21 mouse cellular contexts compared by ENCODE assay signal in genomic region chr8:10061001-10061400, GRCm38 (mm10). TPM values are rescaled to one million over a fixed set of nuclear protein-coding genes. Genes with fewer than 3 reads are reported as not detected.
DNase-seq lines count a peak whose midpoint lies in the region; ATAC-seq and TF ChIP-seq lines count a peak whose summit lies in the region.
"Had no signal": no experiment of that assay in that cellular context is flagged by ENCODE, and none has a peak within 500 bp of the region (broad histone marks: within the 10 kb centered on the region; RNA-seq: fewer than 3 reads in every experiment).

No protein-coding gene starts in this region.

- no peaks in the 10 kb centered on the region for H3K36me3 ChIP-seq in hindbrain, embryonic 10.5 days
- H3K36me3 ChIP-seq in hindbrain, embryonic 16.5 days (ENCODE audit: control insufficient read depth, insufficient read depth, low read length), result no peaks in the 10 kb centered on the region
- H3K36me3 ChIP-seq in neural tube, embryonic 15.5 days, result no peaks in the 10 kb centered on the region
- no peaks in the 10 kb centered on the region for H3K36me3 ChIP-seq in stomach, embryonic 14.5 days (ENCODE audit: control insufficient read depth, insufficient read depth, low read length)
- no peaks in the 10 kb centered on the region for H3K36me3 ChIP-seq in forebrain, embryonic 11.5 days (ENCODE audit: control insufficient read depth, insufficient read depth, low read length)
- H3K36me3 ChIP-seq: heart, embryonic 10.5 days; liver, embryonic 13.5 days; midbrain, embryonic 13.5 days had no signal

- no peak overlapping the region for H3K27ac ChIP-seq in hindbrain, embryonic 10.5 days
- no peak overlapping the region for H3K27ac ChIP-seq in hindbrain, embryonic 16.5 days (ENCODE audit: low read depth, low read length)
- no peak overlapping the region for H3K27ac ChIP-seq in neural tube, embryonic 15.5 days (replicated peaks)
- no peak overlapping the region for H3K27ac ChIP-seq in stomach, embryonic 14.5 days (ENCODE audit: low read length)
- H3K27ac ChIP-seq in layer of hippocampus, adult 2 months, result no peak overlapping the region
- H3K27ac ChIP-seq in forebrain, embryonic 11.5 days (ENCODE audit: low read depth, low read length), result no peak overlapping the region
- H3K27ac ChIP-seq: heart, embryonic 10.5 days; liver, embryonic 13.5 days; midbrain, embryonic 13.5 days had no signal

- H3K4me3 ChIP-seq in hindbrain, embryonic 10.5 days, result no peak overlapping the region
- no peak overlapping the region for H3K4me3 ChIP-seq in hindbrain, embryonic 16.5 days (ENCODE audit: low read length)
- no peak overlapping the region for H3K4me3 ChIP-seq in neural tube, embryonic 15.5 days (replicated peaks)
- H3K4me3 ChIP-seq in stomach, embryonic 14.5 days (ENCODE audit: low read depth, low read length), result no peak overlapping the region
- H3K4me3 ChIP-seq in layer of hippocampus, adult 2 months, result no peak overlapping the region
- H3K4me3 ChIP-seq in forebrain, embryonic 11.5 days (ENCODE audit: low read depth, low read length), result no peak overlapping the region
- H3K4me3 ChIP-seq: heart, embryonic 10.5 days; liver, embryonic 13.5 days; midbrain, embryonic 13.5 days had no signal

- H3K9ac ChIP-seq in hindbrain, embryonic 16.5 days (ENCODE audit: low read depth, low read length), result no peak overlapping the region
- H3K9ac ChIP-seq in neural tube, embryonic 15.5 days (replicated peaks), result no peak overlapping the region
- no peak overlapping the region for H3K9ac ChIP-seq in stomach, embryonic 14.5 days (replicated peaks; ENCODE audit: low read depth, low read length)
- no peak overlapping the region for H3K9ac ChIP-seq in forebrain, embryonic 11.5 days (ENCODE audit: low read length)
- H3K9ac ChIP-seq: liver, embryonic 13.5 days; midbrain, embryonic 13.5 days had no signal

- no peaks in the 10 kb centered on the region for H3K27me3 ChIP-seq in hindbrain, embryonic 10.5 days (ENCODE audit: insufficient read depth, poor library complexity, severe bottlenecking)
- H3K27me3 ChIP-seq in hindbrain, embryonic 16.5 days (replicated peaks; ENCODE audit: control insufficient read depth, insufficient read depth, low read length), result no peaks in the 10 kb centered on the region
- H3K27me3 ChIP-seq in neural tube, embryonic 15.5 days (replicated peaks), result no peaks in the 10 kb centered on the region
- no peaks in the 10 kb centered on the region for H3K27me3 ChIP-seq in stomach, embryonic 14.5 days (ENCODE audit: control insufficient read depth, insufficient read depth, low read length)
- no peaks in the 10 kb centered on the region for H3K27me3 ChIP-seq in forebrain, embryonic 11.5 days (ENCODE audit: control insufficient read depth, insufficient read depth, low read length)
- H3K27me3 ChIP-seq: liver, embryonic 13.5 days; midbrain, embryonic 13.5 days had no signal

- H3K9me3 ChIP-seq in hindbrain, embryonic 10.5 days, result no peaks in the 10 kb centered on the region
- H3K9me3 ChIP-seq in hindbrain, embryonic 16.5 days (ENCODE audit: control insufficient read depth, low read length), result no peaks in the 10 kb centered on the region
- no peaks in the 10 kb centered on the region for H3K9me3 ChIP-seq in neural tube, embryonic 15.5 days (replicated peaks)
- H3K9me3 ChIP-seq in stomach, embryonic 14.5 days (ENCODE audit: control insufficient read depth, low read depth, low read length), result no peaks in the 10 kb centered on the region
- no peaks in the 10 kb centered on the region for H3K9me3 ChIP-seq in forebrain, embryonic 11.5 days (ENCODE audit: control insufficient read depth, low read length)
- H3K9me3 ChIP-seq: heart, embryonic 10.5 days; liver, embryonic 13.5 days; midbrain, embryonic 13.5 days had no signal

- 20% methylated on average over 1 of the region's 1 CpGs for WGBS in hindbrain, embryonic 10.5 days
- WGBS in hindbrain, embryonic 16.5 days, result 16% methylated on average over 1 of the region's 1 CpGs
- 12% methylated on average over 1 of the region's 1 CpGs for WGBS in neural tube, embryonic 15.5 days
- WGBS in stomach, embryonic 14.5 days, result 21% methylated on average over 1 of the region's 1 CpGs
- 33% methylated on average over 1 of the region's 1 CpGs for WGBS in forebrain, embryonic 11.5 days

- peaks cover 8% of the 10 kb centered on the region; the same call in 1 of the 2 replicates for H3K4me1 ChIP-seq in hindbrain, embryonic 10.5 days (replicated peaks)
- no peaks in the 10 kb centered on the region for H3K4me1 ChIP-seq in hindbrain, embryonic 16.5 days (ENCODE audit: control insufficient read depth, insufficient read depth, low read depth, low read length)
- H3K4me1 ChIP-seq in neural tube, embryonic 15.5 days, result 0 out of 2 replicates have a peak, but pooled peaks cover 3% of the 10 kb centered on the region
- H3K4me1 ChIP-seq in stomach, embryonic 14.5 days (ENCODE audit: control insufficient read depth, insufficient read depth, low read length), result peaks cover 9% of the 10 kb centered on the region; the same call in 1 of the 2 replicates
- H3K4me1 ChIP-seq in forebrain, embryonic 11.5 days (replicated peaks; ENCODE audit: control insufficient read depth, insufficient read depth, low read length), result no peaks in the 10 kb centered on the region
- H3K4me1 ChIP-seq: heart, embryonic 10.5 days; liver, embryonic 13.5 days; midbrain, embryonic 13.5 days had no signal

- H3K4me2 ChIP-seq in hindbrain, embryonic 16.5 days (ENCODE audit: low read length), result no peak overlapping the region
- no peak overlapping the region for H3K4me2 ChIP-seq in neural tube, embryonic 15.5 days
- H3K4me2 ChIP-seq in stomach, embryonic 14.5 days (replicated peaks; ENCODE audit: low read depth, low read length), result no peak overlapping the region
- no peak overlapping the region for H3K4me2 ChIP-seq in forebrain, embryonic 11.5 days (ENCODE audit: low read depth, low read length, severe bottlenecking)
- H3K4me2 ChIP-seq: liver, embryonic 13.5 days; midbrain, embryonic 13.5 days had no signal

- DNase-seq in hindbrain, embryonic 10.5 days (ENCODE audit: low spot score), result peak; percentile 56
- DNase-seq in neural tube, embryonic 10.5 days (ENCODE audit: extremely low spot score, low spot score), result peak; percentile 45
- DNase-seq in layer of hippocampus, adult 2 months (ENCODE audit: low spot score in 2 of 2), result no peak
- no peak for DNase-seq in forebrain, embryonic 11.5 days (ENCODE audit: low spot score)
- DNase-seq: adrenal gland, postnatal 14 days; cerebellum, adult 11-12 months; cerebellum, postnatal 14 days; kidney, adult 2 months; kidney, postnatal 10 days; liver, embryonic 13.5 days; retina, postnatal 1 day; right cerebral cortex, postnatal 4 days; thymus, postnatal 25 days had no signal

- no peak for ATAC-seq in hindbrain, embryonic 16.5 days
- ATAC-seq in neural tube, embryonic 15.5 days (ENCODE audit: low FRiP score), result no peak
- peak; percentile 42; the same call in 1 of the 2 replicates for ATAC-seq in stomach, embryonic 14.5 days (ENCODE audit: insufficient number of reproducible peaks, insufficient read depth, low FRiP score, low read depth)
- ATAC-seq in forebrain, embryonic 11.5 days (replicated peaks; ENCODE audit: low FRiP score), result no peak
- ATAC-seq: forebrain, embryonic 16.5 days; midbrain, embryonic 13.5 days had no signal

- TF ChIP-seq CTCF in layer of hippocampus, adult 2 months (conservative IDR thresholded peaks at IDR 0.05), result no peak

RNA-seq across cellular contexts. Expression of gene Tnfsf13b, which starts 54.7 kb away (rescaled TPM):
- polyA plus RNA-seq in hindbrain, embryonic 10.5 days (2016; fragmentation: Nextera tagmentation; extraction: Ambion mirVana), result 0.30 TPM in 1 of 2 replicates, not detected in the other
- 0.22 and 0.61 TPM in 2 replicates for polyA plus RNA-seq in hindbrain, embryonic 16.5 days (2015; fragmentation: Nextera tagmentation; extraction: Ambion mirVana)
- polyA plus RNA-seq in neural tube, embryonic 15.5 days (2015; fragmentation: Nextera tagmentation; extraction: Ambion mirVana), result 1.3 and 1.6 TPM in 2 replicates
- polyA plus RNA-seq in stomach, embryonic 14.5 days (2014; fragmentation: Nextera tagmentation; extraction: Ambion mirVana), result 0.38 and 0.60 TPM in 2 replicates
- 1 to 10 TPM; 1.5 to 2.2 TPM for total RNA-seq in layer of hippocampus, adult 2 months (2021)
- 0.12 and 0.37 TPM in 2 replicates for polyA plus RNA-seq in forebrain, embryonic 11.5 days (2014; fragmentation: Nextera tagmentation; extraction: Ambion mirVana)
- total RNA-seq: MEL had no signal
- polyA plus RNA-seq: embryonic facial prominence, embryonic 11.5 days had no signal

Comparison
In these comparisons a context has a peak if more than half of its experiments do, and no peak if none do; other contexts are left out.
1. DNase-seq: peak in hindbrain, embryonic 10.5 days (single experiment) and neural tube, embryonic 10.5 days (single experiment); none in layer of hippocampus, adult 2 months (0 of 2) and forebrain, embryonic 11.5 days (single experiment).